ENCODE assay signal across 16 mouse cellular contexts in genomic region chr5:122053587-122053986, GRCm38 (mm10). TPM values are rescaled to one million over a fixed set of nuclear protein-coding genes. Genes with fewer than 3 reads are reported as not detected.
DNase-seq lines count a peak whose midpoint lies in the region; ATAC-seq and TF ChIP-seq lines count a peak whose summit lies in the region.
"Had no signal": no experiment of that assay in that cellular context is flagged by ENCODE, and none has a peak within 500 bp of the region (broad histone marks: within the 10 kb centered on the region; RNA-seq: fewer than 3 reads in every experiment).

No protein-coding gene starts in this region.

- WGBS in neural tube, embryonic 11.5 days, result 19% methylated on average over 15 of the region's 15 CpGs
- WGBS in forebrain, embryonic 14.5 days, result 6% methylated on average over 15 of the region's 15 CpGs
- 6% methylated on average over 15 of the region's 15 CpGs for WGBS in hindbrain, postnatal 0 days
- WGBS in neural tube, embryonic 13.5 days, result 12% methylated on average over 15 of the region's 15 CpGs
- 29% methylated on average over 15 of the region's 15 CpGs for WGBS in liver, embryonic 12.5 days (ENCODE audit: insufficient replicate concordance)

- TF ChIP-seq CTCF in hindbrain, postnatal 0 days (IDR thresholded peaks at IDR 0.05; ENCODE audit: low read depth), result 0 out of 2 replicates have a peak, but pooled peaks have one; percentile 4

- peak overlapping the region; percentile 35; the same call in 1 of the 2 replicates for H3K9ac ChIP-seq in neural tube, embryonic 11.5 days (ENCODE audit: low read length)
- H3K9ac ChIP-seq in forebrain, embryonic 14.5 days (ENCODE audit: low read length), result no peak overlapping the region; the same call in 1 of the 2 replicates
- H3K9ac ChIP-seq in hindbrain, postnatal 0 days (replicated peaks; ENCODE audit: low read length), result no peak overlapping the region
- peak overlapping the region; percentile 60 for H3K9ac ChIP-seq in neural tube, embryonic 13.5 days
- H3K9ac ChIP-seq in liver, embryonic 12.5 days, result no peak overlapping the region
- H3K9ac ChIP-seq: embryonic facial prominence, embryonic 13.5 days; liver, embryonic 15.5 days had no signal

- H3K36me3 ChIP-seq in neural tube, embryonic 11.5 days (ENCODE audit: control insufficient read depth, insufficient read depth, low read length), result no peaks in the 10 kb centered on the region
- H3K36me3 ChIP-seq in forebrain, embryonic 14.5 days (ENCODE audit: control insufficient read depth, insufficient read depth, low read length), result no peaks in the 10 kb centered on the region
- no peaks in the 10 kb centered on the region for H3K36me3 ChIP-seq in hindbrain, postnatal 0 days (ENCODE audit: insufficient read depth, low read length)
- no peaks in the 10 kb centered on the region for H3K36me3 ChIP-seq in neural tube, embryonic 13.5 days
- no peaks in the 10 kb centered on the region for H3K36me3 ChIP-seq in liver, embryonic 12.5 days
- H3K36me3 ChIP-seq: embryonic facial prominence, embryonic 13.5 days; liver, embryonic 15.5 days had no signal

- ATAC-seq in neural tube, embryonic 11.5 days (ENCODE audit: insufficient read depth, low FRiP score, low TSS enrichment), result no peak
- ATAC-seq in forebrain, embryonic 14.5 days, result no peak
- no peak for ATAC-seq in hindbrain, postnatal 0 days
- ATAC-seq in neural tube, embryonic 13.5 days (ENCODE audit: low read depth), result no peak
- no peak for ATAC-seq in liver, embryonic 12.5 days

- peaks cover 7% of the 10 kb centered on the region for H3K27me3 ChIP-seq in neural tube, embryonic 11.5 days (ENCODE audit: control insufficient read depth, insufficient read depth, low read length)
- H3K27me3 ChIP-seq in forebrain, embryonic 14.5 days (replicated peaks; ENCODE audit: control insufficient read depth, insufficient read depth, low read length), result no peaks in the 10 kb centered on the region
- no peaks in the 10 kb centered on the region for H3K27me3 ChIP-seq in hindbrain, postnatal 0 days (ENCODE audit: insufficient read depth, low read length)
- H3K27me3 ChIP-seq in neural tube, embryonic 13.5 days, result 0 out of 2 replicates have a peak, but pooled peaks cover 6% of the 10 kb centered on the region
- H3K27me3 ChIP-seq in liver, embryonic 12.5 days (replicated peaks), result peaks cover 64% of the 10 kb centered on the region

- H3K4me1 ChIP-seq in neural tube, embryonic 11.5 days (ENCODE audit: control insufficient read depth, insufficient read depth, low read length), result peaks cover 17% of the 10 kb centered on the region
- peaks cover 28% of the 10 kb centered on the region for H3K4me1 ChIP-seq in forebrain, embryonic 14.5 days (ENCODE audit: control insufficient read depth, insufficient read depth, low read length)
- no peaks in the 10 kb centered on the region; the same call in 1 of the 2 replicates for H3K4me1 ChIP-seq in hindbrain, postnatal 0 days (ENCODE audit: insufficient read depth, low read length)
- H3K4me1 ChIP-seq in neural tube, embryonic 13.5 days (replicated peaks), result peaks cover 56% of the 10 kb centered on the region
- H3K4me1 ChIP-seq in liver, embryonic 12.5 days, result peaks cover 21% of the 10 kb centered on the region

- peaks cover 3% of the 10 kb centered on the region; the same call in 1 of the 2 replicates for H3K9me3 ChIP-seq in neural tube, embryonic 11.5 days (ENCODE audit: control insufficient read depth, low read length)
- 0 out of 2 replicates have a peak, but pooled peaks cover 3% of the 10 kb centered on the region for H3K9me3 ChIP-seq in forebrain, embryonic 14.5 days (replicated peaks; ENCODE audit: control insufficient read depth, low read length)
- no peaks in the 10 kb centered on the region for H3K9me3 ChIP-seq in hindbrain, postnatal 0 days (ENCODE audit: low read length)
- 0 out of 2 replicates have a peak, but pooled peaks cover 5% of the 10 kb centered on the region for H3K9me3 ChIP-seq in neural tube, embryonic 13.5 days
- H3K9me3 ChIP-seq in liver, embryonic 12.5 days (replicated peaks), result peaks cover 6% of the 10 kb centered on the region
- H3K9me3 ChIP-seq: liver, embryonic 15.5 days had no signal

- no peak overlapping the region; the same call in 1 of the 2 replicates for H3K4me2 ChIP-seq in neural tube, embryonic 11.5 days (ENCODE audit: low read depth)
- peak overlapping the region; percentile 19; the same call in 1 of the 2 replicates for H3K4me2 ChIP-seq in forebrain, embryonic 14.5 days (ENCODE audit: low read length)
- H3K4me2 ChIP-seq in hindbrain, postnatal 0 days (ENCODE audit: low read depth, low read length), result peak overlapping the region; percentile 25
- peak overlapping the region; percentile 30 for H3K4me2 ChIP-seq in neural tube, embryonic 13.5 days
- no peak overlapping the region for H3K4me2 ChIP-seq in liver, embryonic 12.5 days
- H3K4me2 ChIP-seq: embryonic facial prominence, embryonic 13.5 days; liver, embryonic 15.5 days had no signal

- no peak for DNase-seq in neural tube, embryonic 11.5 days (ENCODE audit: low spot score)
- no peak for DNase-seq in neural tube, embryonic 10.5 days (ENCODE audit: extremely low spot score, low spot score)
- peak; percentile 52 for DNase-seq in forebrain, embryonic 14.5 days (ENCODE audit: low spot score)
- peak; percentile 47 for DNase-seq in hindbrain, postnatal 0 days (ENCODE audit: low spot score)
- DNase-seq in spleen, postnatal 14 days (ENCODE audit: low spot score in 2 of 2), result no peak
- no peak for DNase-seq in cerebellum, postnatal 36 days
- DNase-seq: cerebellum, adult 9-10 months; kidney, postnatal 10 days; right cerebral cortex, postnatal 14 days; thymus, adult 18-20 months had no signal

- H3K27ac ChIP-seq in neural tube, embryonic 11.5 days (ENCODE audit: low read depth, low read length), result peak overlapping the region; percentile 67
- H3K27ac ChIP-seq in forebrain, embryonic 14.5 days (ENCODE audit: low read depth, low read length), result peak overlapping the region; percentile 74
- peak overlapping the region; percentile 17; the same call in 1 of the 2 replicates for H3K27ac ChIP-seq in hindbrain, postnatal 0 days
- H3K27ac ChIP-seq in neural tube, embryonic 13.5 days (replicated peaks), result peak overlapping the region; percentile 85
- H3K27ac ChIP-seq in liver, embryonic 12.5 days, result no peak overlapping the region
- H3K27ac ChIP-seq: embryonic facial prominence, embryonic 13.5 days; left cerebral cortex, adult 2 months; liver, embryonic 15.5 days had no signal

- no peak overlapping the region for H3K4me3 ChIP-seq in neural tube, embryonic 11.5 days (ENCODE audit: low read depth, low read length)
- no peak overlapping the region for H3K4me3 ChIP-seq in forebrain, embryonic 14.5 days (ENCODE audit: low read depth, low read length)
- H3K4me3 ChIP-seq in hindbrain, postnatal 0 days (ENCODE audit: low read length), result no peak overlapping the region
- H3K4me3 ChIP-seq in neural tube, embryonic 13.5 days, result no peak overlapping the region
- no peak overlapping the region for H3K4me3 ChIP-seq in liver, embryonic 12.5 days
- H3K4me3 ChIP-seq: embryonic facial prominence, embryonic 13.5 days; left cerebral cortex, adult 2 months; liver, embryonic 15.5 days had no signal

RNA-seq across cellular contexts. Expression of gene Cux2, which starts 3.7 kb away (rescaled TPM):
- 12.7 and 16.2 TPM in 2 replicates for polyA plus RNA-seq in neural tube, embryonic 11.5 days (2014; fragmentation: Nextera tagmentation; extraction: Ambion mirVana)
- 16.7 and 30.0 TPM in 2 replicates for polyA plus RNA-seq in forebrain, embryonic 14.5 days (2014; fragmentation: Nextera tagmentation; extraction: Ambion mirVana)
- total RNA-seq in hindbrain, postnatal 0 days (2014; rRNA removed), result 35.4 and 46.6 TPM in 2 replicates
- polyA plus RNA-seq in hindbrain, postnatal 0 days (2015; fragmentation: Nextera tagmentation; extraction: Ambion mirVana), result 15.2 and 16.6 TPM in 2 replicates
- polyA plus RNA-seq in neural tube, embryonic 13.5 days (2015; fragmentation: Nextera tagmentation; extraction: Ambion mirVana), result 28.5 and 29.8 TPM in 2 replicates
- 2.5 and 2.7 TPM in 2 replicates for polyA plus RNA-seq in liver, embryonic 12.5 days (2016; fragmentation: Nextera tagmentation; extraction: Ambion mirVana)
- total RNA-seq: hematopoietic stem cell, adult 5-6 weeks had no signal

RNA-seq across cellular contexts. Expression of gene Myl2, which starts 47.2 kb away (rescaled TPM):
- polyA plus RNA-seq in neural tube, embryonic 11.5 days (2014; fragmentation: Nextera tagmentation; extraction: Ambion mirVana), result 9.2 and 13.7 TPM in 2 replicates
- polyA plus RNA-seq in forebrain, embryonic 14.5 days (2014; fragmentation: Nextera tagmentation; extraction: Ambion mirVana), result 1.0 and 1.1 TPM in 2 replicates
- total RNA-seq in hindbrain, postnatal 0 days (2014; rRNA removed), result not detected in 2 replicates
- polyA plus RNA-seq in hindbrain, postnatal 0 days (2015; fragmentation: Nextera tagmentation; extraction: Ambion mirVana), result 2.4 and 3.0 TPM in 2 replicates
- polyA plus RNA-seq in neural tube, embryonic 13.5 days (2015; fragmentation: Nextera tagmentation; extraction: Ambion mirVana), result 2.9 and 7.2 TPM in 2 replicates
- 0.35 and 2.5 TPM in 2 replicates for polyA plus RNA-seq in liver, embryonic 12.5 days (2016; fragmentation: Nextera tagmentation; extraction: Ambion mirVana)
- total RNA-seq: hematopoietic stem cell, adult 5-6 weeks had no signal
- polyA plus RNA-seq: embryonic facial prominence, embryonic 13.5 days had no signal

Comparison
In these comparisons a context has a peak if more than half of its experiments do, and no peak if none do; other contexts are left out.
1. H3K4me2 ChIP-seq: peak in forebrain, embryonic 14.5 days (single experiment), hindbrain, postnatal 0 days (single experiment) and neural tube, embryonic 13.5 days (single experiment); none in neural tube, embryonic 11.5 days (single experiment) and liver, embryonic 12.5 days (single experiment).
2. DNase-seq: peak in forebrain, embryonic 14.5 days (single experiment) and hindbrain, postnatal 0 days (single experiment); none in neural tube, embryonic 11.5 days (single experiment), neural tube, embryonic 10.5 days (single experiment), spleen, postnatal 14 days (0 of 2) and cerebellum, postnatal 36 days (0 of 2).
3. H3K9ac ChIP-seq: peak in neural tube, embryonic 11.5 days (single experiment) and neural tube, embryonic 13.5 days (single experiment); none in forebrain, embryonic 14.5 days (single experiment), hindbrain, postnatal 0 days (single experiment) and liver, embryonic 12.5 days (single experiment).